Comparison of ENCODE assay signal across 12 mouse cellular contexts in genomic region chr8:89605905-89606468, GRCm38 (mm10).
"Had no signal": no experiment of that assay in that cellular context is flagged by ENCODE, and none has a peak within 500 bp of the region (broad histone marks: within the 10 kb centered on the region; RNA-seq: fewer than 3 reads in every experiment).

No protein-coding gene starts in this region.

- H3K27me3 ChIP-seq: midbrain, embryonic 13.5 days; midbrain, embryonic 15.5 days; neural tube, embryonic 12.5 days had no signal

- ATAC-seq: midbrain, embryonic 13.5 days; midbrain, embryonic 15.5 days had no signal

- H3K36me3 ChIP-seq: midbrain, embryonic 13.5 days; midbrain, embryonic 15.5 days; neural tube, embryonic 12.5 days had no signal

- H3K4me2 ChIP-seq: lung, embryonic 14.5 days; midbrain, embryonic 11.5 days; midbrain, embryonic 13.5 days; midbrain, embryonic 15.5 days; neural tube, embryonic 12.5 days had no signal

- H3K27ac ChIP-seq: midbrain, embryonic 13.5 days; midbrain, embryonic 15.5 days; neural tube, embryonic 12.5 days had no signal

- H3K9me3 ChIP-seq: midbrain, embryonic 15.5 days; neural tube, embryonic 12.5 days had no signal

- DNase-seq: lung, adult 18-20 months; lung, embryonic 14.5 days; lung, postnatal 10 days; lung, postnatal 4 days; right cerebral cortex, postnatal 14 days; thymus, adult 18-20 months; thymus, postnatal 14 days; thymus, postnatal 36 days had no signal

- H3K4me1 ChIP-seq: midbrain, embryonic 13.5 days; midbrain, embryonic 15.5 days; neural tube, embryonic 12.5 days had no signal

- H3K9ac ChIP-seq: lung, embryonic 14.5 days; midbrain, embryonic 13.5 days; midbrain, embryonic 15.5 days; neural tube, embryonic 12.5 days had no signal

- H3K4me3 ChIP-seq: midbrain, embryonic 13.5 days; midbrain, embryonic 15.5 days; neural tube, embryonic 12.5 days had no signal
